Mouse (Mus musculus): ENCODE data around the gene Cntnap2.

The Cntnap2 gene

GRCm38 (mm10) chr6:45536999-45537398 is 477.8 kb downstream of the Cntnap2 start:
- Histone ChIP-seq H3K27me3 (ENCODE audit: control insufficient read depth, insufficient read depth, low read length, poor library complexity, severe bottlenecking) (no peaks in the 10 kb centered on the region), H3K36me3 (ENCODE audit: control insufficient read depth, insufficient read depth, low read length, poor library complexity, severe bottlenecking) (no peaks in the 10 kb centered on the region)
- DNase-seq (ENCODE audit: low read depth, low spot score), result no peak

- Histone ChIP-seq H3K36me3 (ENCODE audit: control insufficient read depth, insufficient read depth, low read length, poor library complexity, severe bottlenecking) (no peaks in the 10 kb centered on the region), H3K27me3 (ENCODE audit: control insufficient read depth, insufficient read depth, low read length, poor library complexity, severe bottlenecking) (no peaks in the 10 kb centered on the region)
- no peak for DNase-seq (ENCODE audit: low read depth, low spot score)
These were observed 485.2 kb downstream of the Cntnap2 start for GRCm38 (mm10) chr6:45544319-45544875.

GRCm38 (mm10) chr6:45559724-45560123 is 500.6 kb downstream of the Cntnap2 start:
- Histone ChIP-seq H3K36me3 (ENCODE audit: control insufficient read depth, insufficient read depth, low read length, poor library complexity, severe bottlenecking) (no peaks in the 10 kb centered on the region), H3K27me3 (ENCODE audit: control insufficient read depth, insufficient read depth, low read length, poor library complexity, severe bottlenecking) (no peaks in the 10 kb centered on the region)
- DNase-seq (ENCODE audit: low read depth, low spot score), result no peak

DNA sequence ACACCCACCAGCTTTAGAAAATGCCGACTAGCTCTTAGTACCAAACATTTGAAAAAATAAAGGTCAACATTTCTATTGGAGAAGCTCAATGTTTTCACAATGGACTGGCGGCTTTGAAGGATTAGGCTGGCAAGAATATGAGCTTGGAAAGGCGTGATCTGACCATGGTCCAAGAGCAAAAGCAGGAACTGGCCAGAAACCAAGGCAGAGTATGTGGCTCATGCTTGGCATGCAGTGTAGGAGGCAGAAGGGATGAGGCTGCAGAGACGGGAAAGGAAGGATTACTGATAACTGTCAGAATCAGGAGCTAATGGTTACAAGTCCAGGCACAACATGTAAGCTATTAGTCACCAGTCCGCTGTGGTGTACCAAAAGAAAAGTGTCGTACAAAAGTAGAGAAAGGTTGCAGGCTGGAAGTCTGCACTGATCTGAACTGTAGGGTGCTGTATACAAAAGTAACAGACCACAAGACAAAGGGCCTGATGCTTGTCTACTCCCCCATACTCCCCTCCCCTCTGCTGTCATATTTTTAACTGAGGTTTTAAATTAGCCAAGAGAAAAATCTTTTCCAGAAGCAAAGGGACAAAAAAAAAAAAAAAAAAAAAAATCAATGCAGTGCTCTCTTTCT is 525.4 kb downstream of the Cntnap2 start:
- H3K36me3 ChIP-seq (ENCODE audit: control insufficient read depth, insufficient read depth, low read length, poor library complexity, severe bottlenecking), result no peaks in the 10 kb centered on the region
- no peaks in the 10 kb centered on the region for H3K27me3 ChIP-seq (ENCODE audit: control insufficient read depth, insufficient read depth, low read length, poor library complexity, severe bottlenecking)
- no peak for DNase-seq (ENCODE audit: low read depth, low spot score)

- H3K27me3 ChIP-seq (ENCODE audit: control insufficient read depth, insufficient read depth, low read length, poor library complexity, severe bottlenecking), result no peaks in the 10 kb centered on the region
- no peak for DNase-seq (ENCODE audit: low read depth, low spot score)
These were observed 529.9 kb downstream of the Cntnap2 start for GRCm38 (mm10) chr6:45589084-45589483.

GRCm38 (mm10) chr6:45647017-45647416 is 587.9 kb downstream of the Cntnap2 start:
- no peaks in the 10 kb centered on the region for H3K27me3 ChIP-seq (ENCODE audit: control insufficient read depth, insufficient read depth, low read length, poor library complexity, severe bottlenecking)
- no peaks in the 10 kb centered on the region for H3K36me3 ChIP-seq (ENCODE audit: control insufficient read depth, insufficient read depth, low read length, poor library complexity, severe bottlenecking)
- DNase-seq (ENCODE audit: low read depth, low spot score), result no peak

More at GRCm38 (mm10) chr6:45589084-45589483, 529.9 kb downstream of the Cntnap2 start:
- no peaks in the 10 kb centered on the region for H3K36me3 ChIP-seq (ENCODE audit: control insufficient read depth, insufficient read depth, low read length, poor library complexity, severe bottlenecking)

GRCm38 (mm10) chr6:45648419-45648818 is 589.3 kb downstream of the Cntnap2 start:
- DNase-seq (ENCODE audit: low read depth, low spot score), result no peak
- Histone ChIP-seq H3K27me3 (ENCODE audit: control insufficient read depth, insufficient read depth, low read length, poor library complexity, severe bottlenecking) (no peaks in the 10 kb centered on the region), H3K36me3 (ENCODE audit: control insufficient read depth, insufficient read depth, low read length, poor library complexity, severe bottlenecking) (no peaks in the 10 kb centered on the region)

GRCm38 (mm10) chr6:45700287-45700686 is 641.1 kb downstream of the Cntnap2 start:
- Histone ChIP-seq H3K27me3 (ENCODE audit: control insufficient read depth, insufficient read depth, low read length, poor library complexity, severe bottlenecking) (no peaks in the 10 kb centered on the region), H3K36me3 (ENCODE audit: control insufficient read depth, insufficient read depth, low read length, poor library complexity, severe bottlenecking) (no peaks in the 10 kb centered on the region)
- DNase-seq (ENCODE audit: low read depth, low spot score), result no peak

DNA sequence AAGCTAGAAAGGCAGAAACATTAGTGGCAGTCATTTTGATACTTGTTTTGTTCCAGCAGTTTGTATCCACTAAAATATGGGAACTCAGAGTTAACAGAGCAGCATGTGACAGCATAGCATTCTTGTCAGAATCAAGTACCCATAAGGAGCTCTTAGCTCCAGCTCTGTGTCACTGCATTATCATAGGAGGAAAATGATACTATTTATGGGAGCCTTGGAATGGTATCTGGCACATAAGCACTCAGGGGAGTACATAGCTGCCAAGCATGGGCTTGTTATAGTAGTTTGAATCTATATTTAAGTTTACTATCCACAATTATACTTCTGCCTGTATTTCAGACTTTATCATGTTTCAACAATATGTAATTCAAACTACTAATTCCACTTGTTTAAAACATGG is 732.5 kb downstream of the Cntnap2 start:
- no peak for DNase-seq (ENCODE audit: low read depth, low spot score)
- H3K36me3 ChIP-seq (ENCODE audit: control insufficient read depth, insufficient read depth, low read length, poor library complexity, severe bottlenecking), result no peaks in the 10 kb centered on the region
- H3K27me3 ChIP-seq (ENCODE audit: control insufficient read depth, insufficient read depth, low read length, poor library complexity, severe bottlenecking), result no peaks in the 10 kb centered on the region

DNA sequence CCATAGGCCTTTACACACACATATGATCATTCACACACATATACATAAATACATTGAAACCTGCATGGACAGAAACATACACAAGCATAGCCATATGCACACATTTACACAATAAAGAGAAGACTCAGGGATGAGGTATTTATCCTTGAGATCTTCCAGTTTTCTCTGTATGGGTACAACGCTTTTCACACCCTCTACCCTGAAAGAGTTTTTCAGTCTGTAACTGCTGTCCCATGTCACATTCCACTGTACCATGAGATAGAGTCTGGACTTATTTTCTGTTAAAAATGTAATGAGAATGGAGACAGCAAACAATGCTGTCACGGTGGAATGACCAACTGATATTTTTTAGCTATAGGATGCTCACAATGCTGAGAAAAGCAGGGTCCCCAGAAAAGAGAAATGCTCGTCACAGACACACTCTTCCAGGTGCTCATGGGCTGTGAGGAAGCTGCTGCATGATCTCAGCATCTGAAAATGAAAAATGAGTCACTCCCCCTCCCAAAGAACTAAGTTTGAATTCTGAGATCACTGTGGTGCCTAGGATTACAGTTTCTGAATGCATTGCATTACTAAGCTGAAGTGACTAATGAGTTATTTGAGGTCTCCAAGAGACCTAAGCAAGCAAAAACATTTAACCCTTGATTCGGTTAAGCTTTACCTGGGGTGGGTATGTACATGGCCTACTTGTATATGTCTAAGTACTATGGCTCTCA is 782.6 kb downstream of the Cntnap2 start:
- no peaks in the 10 kb centered on the region for H3K27me3 ChIP-seq (ENCODE audit: control insufficient read depth, insufficient read depth, low read length, poor library complexity, severe bottlenecking)
- H3K36me3 ChIP-seq (ENCODE audit: control insufficient read depth, insufficient read depth, low read length, poor library complexity, severe bottlenecking), result no peaks in the 10 kb centered on the region
- no peak for DNase-seq (ENCODE audit: low read depth, low spot score)

GRCm38 (mm10) chr6:45843736-45844135 is 784.6 kb downstream of the Cntnap2 start:
- DNase-seq (ENCODE audit: low read depth, low spot score), result no peak
- H3K27me3 ChIP-seq (ENCODE audit: control insufficient read depth, insufficient read depth, low read length, poor library complexity, severe bottlenecking), result no peaks in the 10 kb centered on the region
- no peaks in the 10 kb centered on the region for H3K36me3 ChIP-seq (ENCODE audit: control insufficient read depth, insufficient read depth, low read length, poor library complexity, severe bottlenecking)

GRCm38 (mm10) chr6:45871409-45871992 is 812.3 kb downstream of the Cntnap2 start:
- H3K27me3 ChIP-seq (ENCODE audit: control insufficient read depth, insufficient read depth, low read length, poor library complexity, severe bottlenecking), result no peaks in the 10 kb centered on the region
- no peaks in the 10 kb centered on the region for H3K36me3 ChIP-seq (ENCODE audit: control insufficient read depth, insufficient read depth, low read length, poor library complexity, severe bottlenecking)

DNA sequence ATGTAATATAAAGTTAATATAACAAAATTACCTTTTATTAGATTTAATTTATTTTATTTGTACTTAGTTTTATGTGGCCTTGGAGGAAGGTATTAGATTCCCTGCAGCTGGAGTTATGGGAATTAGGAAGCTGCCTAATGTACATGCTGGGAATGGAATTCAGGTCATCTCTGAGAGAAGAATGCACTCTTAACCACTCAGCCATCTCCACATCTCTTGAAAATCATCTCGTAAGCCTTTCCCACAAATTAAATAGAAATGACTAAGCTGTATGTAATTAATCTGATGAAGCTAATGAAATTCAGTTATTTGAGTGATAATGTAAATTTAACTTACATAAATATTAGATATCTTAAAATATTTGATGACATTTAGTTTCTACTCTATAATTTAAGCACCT is 826.3 kb downstream of the Cntnap2 start:
- no peak for DNase-seq (ENCODE audit: low read depth, low spot score)

More at GRCm38 (mm10) chr6:45871409-45871992, 812.3 kb downstream of the Cntnap2 start:
- DNase-seq (ENCODE audit: low read depth, low spot score), result no peak

DNA sequence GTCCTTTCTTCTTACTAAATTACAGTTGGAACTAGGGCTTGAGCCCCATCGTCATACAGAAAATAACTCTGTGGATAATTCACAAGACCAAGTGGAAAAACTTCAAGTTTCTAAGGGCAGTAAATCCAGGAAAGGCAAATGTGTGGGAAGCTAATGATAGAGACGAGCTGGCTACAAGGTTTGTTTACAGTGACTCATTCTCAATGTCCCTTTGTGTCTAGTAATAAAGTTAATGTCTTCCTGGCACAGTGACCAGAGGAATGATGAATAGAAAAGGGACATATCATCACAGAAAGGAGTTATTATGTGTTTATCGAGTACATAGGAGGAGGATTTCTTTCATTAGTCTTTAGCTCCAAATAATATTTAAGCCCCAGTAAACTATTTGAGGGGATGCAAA is 828.7 kb downstream of the Cntnap2 start:
- no peaks in the 10 kb centered on the region for H3K36me3 ChIP-seq (ENCODE audit: control insufficient read depth, insufficient read depth, low read length, poor library complexity, severe bottlenecking)
- no peak for DNase-seq (ENCODE audit: low read depth, low spot score)

More for the DNA sequence above, 826.3 kb downstream of the Cntnap2 start:
- no peaks in the 10 kb centered on the region for H3K27me3 ChIP-seq (ENCODE audit: control insufficient read depth, insufficient read depth, low read length, poor library complexity, severe bottlenecking)
- no peaks in the 10 kb centered on the region for H3K36me3 ChIP-seq (ENCODE audit: control insufficient read depth, insufficient read depth, low read length, poor library complexity, severe bottlenecking)

GRCm38 (mm10) chr6:45938263-45938662 is 879.1 kb downstream of the Cntnap2 start:
- H3K27me3 ChIP-seq (ENCODE audit: control insufficient read depth, insufficient read depth, low read length, poor library complexity, severe bottlenecking), result no peaks in the 10 kb centered on the region
- no peak for DNase-seq (ENCODE audit: low read depth, low spot score)

More for the DNA sequence above, 828.7 kb downstream of the Cntnap2 start:
- no peaks in the 10 kb centered on the region for H3K27me3 ChIP-seq (ENCODE audit: control insufficient read depth, insufficient read depth, low read length, poor library complexity, severe bottlenecking)

More at GRCm38 (mm10) chr6:45938263-45938662, 879.1 kb downstream of the Cntnap2 start:
- H3K36me3 ChIP-seq (ENCODE audit: control insufficient read depth, insufficient read depth, low read length, poor library complexity, severe bottlenecking), result no peaks in the 10 kb centered on the region

Data from splenic B cell, adult 2 months (primary cell).